Comparison of ENCODE assay signal across 11 mouse cellular contexts in genomic region chr5:134234205-134234604, GRCm38 (mm10). TPM values are rescaled to one million over a fixed set of nuclear protein-coding genes. Genes with fewer than 3 reads are reported as not detected.
A peak's percentile ranks its signal among the peaks of the same experiment; 100 is the strongest.
DNase-seq lines count a peak whose midpoint lies in the region; ATAC-seq and TF ChIP-seq lines count a peak whose summit lies in the region.
"Had no signal": no experiment of that assay in that cellular context is flagged by ENCODE, and none has a peak within 500 bp of the region (broad histone marks: within the 10 kb centered on the region; RNA-seq: fewer than 3 reads in every experiment).

No protein-coding gene starts in this region.

- no peak overlapping the region for H3K4me2 ChIP-seq in heart, postnatal 0 days (ENCODE audit: low read depth, low read length)
- H3K4me2 ChIP-seq in liver, embryonic 13.5 days, result no peak overlapping the region
- H3K4me2 ChIP-seq: heart, embryonic 11.5 days had no signal

- no peak for TF ChIP-seq EP300 in heart, postnatal 0 days (IDR thresholded peaks at IDR 0.05; ENCODE audit: low read depth)

- DNase-seq in heart, postnatal 0 days (ENCODE audit: low spot score), result no peak
- DNase-seq in heart, adult 18-20 months, result no peak
- DNase-seq in thymus, postnatal 0 days (ENCODE audit: low spot score), result peak; percentile 69
- no peak for DNase-seq in thymus, postnatal 10 days (ENCODE audit: low spot score in 2 of 2)
- no peak for DNase-seq in liver, embryonic 13.5 days
- DNase-seq in ovary, postnatal 10 days (ENCODE audit: low spot score), result no peak
- DNase-seq in urinary bladder, postnatal 25 days (ENCODE audit: low spot score), result no peak
- DNase-seq: adrenal gland, postnatal 25 days had no signal

- no peaks in the 10 kb centered on the region for H3K27me3 ChIP-seq in heart, postnatal 0 days (ENCODE audit: control insufficient read depth, insufficient read depth, low read length)
- H3K27me3 ChIP-seq in liver, embryonic 13.5 days, result no peaks in the 10 kb centered on the region

- ATAC-seq in heart, postnatal 0 days (ENCODE audit: insufficient read depth, low read depth), result no peak
- ATAC-seq in liver, embryonic 13.5 days (ENCODE audit: low read depth), result no peak
- no peak for ATAC-seq in megakaryocyte, adult 5-6 weeks (ENCODE audit: poor library complexity, severe bottlenecking)

- H3K9me3 ChIP-seq in heart, postnatal 0 days (replicated peaks; ENCODE audit: control insufficient read depth, low read length), result no peaks in the 10 kb centered on the region
- H3K9me3 ChIP-seq in liver, embryonic 13.5 days (replicated peaks), result no peaks in the 10 kb centered on the region
- H3K9me3 ChIP-seq: G1E had no signal

- peaks cover 33% of the 10 kb centered on the region for H3K36me3 ChIP-seq in heart, postnatal 0 days (replicated peaks; ENCODE audit: control insufficient read depth, insufficient read depth, low read length)
- peaks cover 39% of the 10 kb centered on the region for H3K36me3 ChIP-seq in liver, embryonic 13.5 days

- no peak overlapping the region for H3K4me3 ChIP-seq in heart, postnatal 0 days (ENCODE audit: low read depth, low read length)
- no peak overlapping the region for H3K4me3 ChIP-seq in liver, embryonic 13.5 days (replicated peaks)

- H3K27ac ChIP-seq in heart, postnatal 0 days (ENCODE audit: low read depth), result peak overlapping the region; percentile 35; the same call in 1 of the 2 replicates
- 0 out of 2 replicates have a peak overlapping the region, but pooled peaks have one; percentile 27 for H3K27ac ChIP-seq in liver, embryonic 13.5 days

- H3K9ac ChIP-seq in heart, postnatal 0 days (replicated peaks; ENCODE audit: low read depth, low read length), result no peak overlapping the region
- no peak overlapping the region for H3K9ac ChIP-seq in liver, embryonic 13.5 days

- no peak for TF ChIP-seq CTCF in heart, postnatal 0 days (IDR thresholded peaks at IDR 0.05; ENCODE audit: low read depth)

- H3K4me1 ChIP-seq in heart, postnatal 0 days (ENCODE audit: control insufficient read depth, insufficient read depth), result peaks cover 21% of the 10 kb centered on the region
- peaks cover 66% of the 10 kb centered on the region for H3K4me1 ChIP-seq in liver, embryonic 13.5 days (replicated peaks)

- 54% methylated on average over 2 of the region's 2 CpGs for WGBS in heart, postnatal 0 days
- WGBS in liver, embryonic 13.5 days (ENCODE audit: insufficient replicate concordance), result 51% methylated on average over 2 of the region's 2 CpGs

RNA-seq across cellular contexts. Expression of gene Ncf1, which starts 4.8 kb away (rescaled TPM):
- 0.70 and 3.1 TPM in 2 replicates for total RNA-seq in heart, postnatal 0 days (2014; rRNA removed; ENCODE audit: low replicate concordance)
- polyA plus RNA-seq in heart, postnatal 0 days (2015; fragmentation: Nextera tagmentation; extraction: Ambion mirVana), result 1.7 and 1.8 TPM in 2 replicates
- 1 to 10 TPM; 7.1 to 8.3 TPM for total RNA-seq in heart, adult 18-20 months (2021)
- polyA plus RNA-seq in thymus, postnatal 0 days (2015; fragmentation: Nextera tagmentation; extraction: Ambion mirVana), result 9.6 and 10.3 TPM in 2 replicates
- 8.1 and 9.3 TPM in 2 replicates for polyA plus RNA-seq in liver, embryonic 13.5 days (2015; fragmentation: Nextera tagmentation; extraction: Ambion mirVana)
- total RNA-seq in megakaryocyte, adult 5-6 weeks (2015), result 284 and 306 TPM in 2 replicates
- total RNA-seq in megakaryocyte, adult 5-6 weeks (2017), result 339 and 371 TPM in 2 replicates

RNA-seq across cellular contexts. Expression of gene Gtf2ird2, which starts 50.4 kb away (rescaled TPM):
- total RNA-seq in heart, postnatal 0 days (2014; rRNA removed; ENCODE audit: low replicate concordance), result 4.9 and 25.1 TPM in 2 replicates
- 4.0 and 4.2 TPM in 2 replicates for polyA plus RNA-seq in heart, postnatal 0 days (2015; fragmentation: Nextera tagmentation; extraction: Ambion mirVana)
- 1 to 10 TPM; 5.2 to 7.1 TPM for total RNA-seq in heart, adult 18-20 months (2021)
- 4.4 and 5.9 TPM in 2 replicates for polyA plus RNA-seq in thymus, postnatal 0 days (2015; fragmentation: Nextera tagmentation; extraction: Ambion mirVana)
- polyA plus RNA-seq in liver, embryonic 13.5 days (2015; fragmentation: Nextera tagmentation; extraction: Ambion mirVana), result 1.5 and 2.5 TPM in 2 replicates
- total RNA-seq in megakaryocyte, adult 5-6 weeks (2015), result 2.7 and 4.4 TPM in 2 replicates
- total RNA-seq in megakaryocyte, adult 5-6 weeks (2017), result 2.5 and 3.2 TPM in 2 replicates

RNA-seq across cellular contexts. Expression of gene Rcc1l, which starts 57.6 kb away (rescaled TPM):
- 19.7 and 23.5 TPM in 2 replicates for total RNA-seq in heart, postnatal 0 days (2014; rRNA removed; ENCODE audit: low replicate concordance)
- 19.5 and 22.1 TPM in 2 replicates for polyA plus RNA-seq in heart, postnatal 0 days (2015; fragmentation: Nextera tagmentation; extraction: Ambion mirVana)
- 10 to 100 TPM; 34.4 to 36.3 TPM for total RNA-seq in heart, adult 18-20 months (2021)
- 21.0 and 22.4 TPM in 2 replicates for polyA plus RNA-seq in thymus, postnatal 0 days (2015; fragmentation: Nextera tagmentation; extraction: Ambion mirVana)
- 21.1 and 21.9 TPM in 2 replicates for polyA plus RNA-seq in liver, embryonic 13.5 days (2015; fragmentation: Nextera tagmentation; extraction: Ambion mirVana)
- total RNA-seq in megakaryocyte, adult 5-6 weeks (2015), result 2.9 and 3.4 TPM in 2 replicates
- total RNA-seq in megakaryocyte, adult 5-6 weeks (2017), result 1.8 and 2.1 TPM in 2 replicates

Comparison
In these comparisons a context has a peak if more than half of its experiments do, and no peak if none do; other contexts are left out.
1. RNA of gene Ncf1, which starts 4.8 kb away (total RNA-seq): 284 to 371 TPM in megakaryocyte, adult 5-6 weeks; 7.1 to 8.3 TPM in heart, adult 18-20 months and 0.70 to 3.1 TPM in heart, postnatal 0 days; every median in the first group is over 10 times any median in the second.